Mouse (Mus musculus) ES-Bruce4 (cell line): ENCODE data around the gene Ak1. TPM values are rescaled to one million over a fixed set of nuclear protein-coding genes. Genes with fewer than 3 reads are reported as not detected.

ENCODE experiments used
- H3K27ac ChIP-seq: 2 replicates; pipeline ENCODE4 v1.5.1; 2012; ENCODE audit warnings: low read length, inconsistent platforms; ENCODE audit not compliant: insufficient read depth
- H3K27me3 ChIP-seq: 2 replicates; pipeline ENCODE4 v1.6.1; 2012; ENCODE audit warnings: mild to moderate bottlenecking, low read length, inconsistent platforms; ENCODE audit not compliant: control insufficient read depth, poor library complexity, insufficient read depth, severe bottlenecking
- H3K36me3 ChIP-seq: 2 replicates; pipeline ENCODE4 v1.6.1; 2012; ENCODE audit warnings: inconsistent platforms, mild to moderate bottlenecking, low read length, moderate library complexity; ENCODE audit not compliant: control insufficient read depth, poor library complexity, insufficient read depth, severe bottlenecking
- H3K4me1 ChIP-seq: one replicate; pipeline ENCODE4 v1.8.1; 2011; ENCODE audit warnings: low read length; ENCODE audit not compliant: control insufficient read depth, insufficient read depth
- H3K4me3 ChIP-seq: 2 replicates; pipeline ENCODE4 v1.5.1; 2011; ENCODE audit warnings: low read depth, mild to moderate bottlenecking, low read length
- H3K9ac ChIP-seq: 2 replicates; pipeline ENCODE4 v1.6.1; 2012; ENCODE audit warnings: low read depth, mild to moderate bottlenecking, inconsistent platforms; ENCODE audit not compliant: poor library complexity, severe bottlenecking
- H3K9me3 ChIP-seq: replicated peaks from 2 replicates; pipeline ENCODE4 v1.6.1; 2012; ENCODE audit warnings: mild to moderate bottlenecking, low read length, inconsistent platforms; ENCODE audit not compliant: control insufficient read depth, poor library complexity, insufficient read depth, severe bottlenecking
- CTCF ChIP-seq: IDR thresholded peaks from one replicate; pipeline ENCODE4 v1.8.1; 2011; ENCODE audit warnings: low read depth, low read length
- EP300 ChIP-seq: IDR thresholded peaks from 2 replicates; pipeline ENCODE4 v1.6.1; 2011; ENCODE audit warnings: low read depth, low read length; ENCODE audit not compliant: insufficient read depth
- POLR2A ChIP-seq: IDR thresholded peaks from one replicate; pipeline ENCODE4 v1.8.1; 2011; ENCODE audit warnings: low read length; ENCODE audit not compliant: insufficient read depth
- polyA plus RNA-seq: library from polyadenylated mRNA; stranded (reverse); fragments of >200 nt; gene quantifications from 2 replicates; pipeline ENCODE4 v1.2.4, GENCODE M21; 2011; ENCODE audit warnings: low read depth; ENCODE audit not compliant: missing spikeins, insufficient read depth, insufficient read length

Ak1 gene
- 71.8 and 74.7 TPM in 2 replicates for polyA plus RNA-seq

- 0 out of 2 replicates have a peak, but pooled peaks cover 2% of the 10 kb centered on the region for H3K36me3 ChIP-seq
- no peak for TF ChIP-seq POLR2A
- no peak for TF ChIP-seq EP300
- no peak for TF ChIP-seq CTCF
- peaks cover 9% of the 10 kb centered on the region for H3K4me1 ChIP-seq
- H3K27me3 ChIP-seq, result no peaks in the 10 kb centered on the region
- H3K4me3 ChIP-seq, result no peak within 1 kb of the TSS
- no peak within 1 kb of the TSS for H3K9ac ChIP-seq
- H3K27ac ChIP-seq, result no peak within 1 kb of the TSS
- no peaks in the 10 kb centered on the region for H3K9me3 ChIP-seq
Observed at GRCm38 (mm10) chr2:32621517-32621859, at the start of gene Ak1. Gene Ak1 (plus strand): TSS chr2:32621758.

- Histone ChIP-seq H3K27ac (no peak overlapping the region), H3K4me1 (no peaks in the 10 kb centered on the region), H3K9ac (no peak overlapping the region), H3K27me3 (no peaks in the 10 kb centered on the region), H3K9me3 (no peaks in the 10 kb centered on the region), H3K4me3 (no peak overlapping the region), H3K36me3 (no peaks in the 10 kb centered on the region)
- TF ChIP-seq CTCF (no peak), EP300 (no peak), POLR2A (no peak)
Observed at GRCm38 (mm10) chr2:32572196-32572595, 49.4 kb upstream of the Ak1 start.

DNA sequence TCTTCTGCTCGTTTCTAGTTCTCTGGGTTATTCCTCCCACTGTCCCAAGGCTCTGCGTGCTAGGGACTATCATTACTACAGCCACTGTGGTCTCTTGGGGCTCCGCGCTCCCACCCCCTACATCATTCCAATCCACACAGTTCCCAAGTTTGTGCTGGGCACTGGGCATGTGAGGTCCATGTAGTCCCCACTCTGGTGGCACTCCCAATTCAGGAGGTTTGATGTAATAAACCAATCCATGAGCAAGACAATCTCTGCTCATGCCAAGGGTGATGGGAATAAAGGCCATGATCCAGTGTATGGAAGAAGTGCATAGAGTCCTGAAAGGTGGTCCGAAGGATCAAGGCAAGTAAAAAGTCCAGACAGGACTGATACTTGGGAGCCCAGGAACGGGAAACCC is 47.1 kb upstream of the Ak1 start, which contains the start of gene Pip5kl1:
Gene Pip5kl1 (plus strand): TSS at position 301 of the 400 bp plus-strand sequence.
- peak within 1 kb of the TSS; percentile 50 for H3K9ac ChIP-seq
- peak within 1 kb of the TSS; percentile 85 for H3K4me3 ChIP-seq
- H3K36me3 ChIP-seq, result no peaks in the 10 kb centered on the region
- no peak within 1 kb of the TSS for H3K27ac ChIP-seq
- no peaks in the 10 kb centered on the region for H3K9me3 ChIP-seq
- no peak for TF ChIP-seq EP300
- TF ChIP-seq POLR2A, result no peak
- no peak for TF ChIP-seq CTCF
- no peaks in the 10 kb centered on the region for H3K4me1 ChIP-seq
- H3K27me3 ChIP-seq, result no peaks in the 10 kb centered on the region

- Histone ChIP-seq H3K36me3 (no peaks in the 10 kb centered on the region), H3K27ac (no peak overlapping the region)
Observed at GRCm38 (mm10) chr2:32574901-32575585, 46.5 kb upstream of the Ak1 start.

DNA sequence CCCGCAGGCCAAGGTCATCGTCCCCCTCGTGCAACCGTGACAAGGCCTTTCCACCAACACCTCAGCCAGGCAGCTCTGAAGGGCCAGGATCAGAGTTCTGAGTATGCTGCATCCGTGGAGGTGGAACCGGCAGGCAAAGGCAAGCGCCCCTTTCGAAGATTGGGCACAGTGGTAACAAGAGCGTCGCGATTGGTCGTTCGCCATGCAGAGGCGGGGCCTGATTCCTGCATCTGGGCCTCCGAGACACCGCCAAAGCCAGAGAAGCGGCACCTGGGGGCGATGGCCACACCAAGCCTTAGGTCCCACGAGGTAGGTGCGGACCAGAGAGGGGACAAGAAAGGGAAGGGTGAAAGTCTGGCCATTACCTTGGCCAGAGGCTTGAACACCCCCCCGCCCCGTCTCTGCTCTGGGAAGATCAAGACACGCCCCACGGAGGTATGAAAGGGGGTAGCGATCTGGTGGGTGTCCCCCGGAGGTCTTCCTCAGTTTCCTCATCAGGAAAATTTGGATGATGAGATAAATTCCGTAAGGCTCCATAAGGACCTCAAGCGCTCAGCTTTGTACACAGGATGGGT is 45.9 kb upstream of the Ak1 start, which contains the start of gene 9430097D07Rik:
Gene 9430097D07Rik (minus strand): TSS at position 99 of the 575 bp plus-strand sequence.
- no peaks in the 10 kb centered on the region for H3K9me3 ChIP-seq
- no peak within 1 kb of the TSS for H3K27ac ChIP-seq

More at GRCm38 (mm10) chr2:32574901-32575585, 46.5 kb upstream of the Ak1 start:
- Histone ChIP-seq H3K4me1 (no peaks in the 10 kb centered on the region), H3K27me3 (no peaks in the 10 kb centered on the region), H3K4me3 (peak overlapping the region; percentile 85), H3K9ac (peak overlapping the region; percentile 50), H3K9me3 (no peaks in the 10 kb centered on the region)
- TF ChIP-seq CTCF, result peak; percentile 80
- TF ChIP-seq EP300, result no peak
- no peak for TF ChIP-seq POLR2A

DNA sequence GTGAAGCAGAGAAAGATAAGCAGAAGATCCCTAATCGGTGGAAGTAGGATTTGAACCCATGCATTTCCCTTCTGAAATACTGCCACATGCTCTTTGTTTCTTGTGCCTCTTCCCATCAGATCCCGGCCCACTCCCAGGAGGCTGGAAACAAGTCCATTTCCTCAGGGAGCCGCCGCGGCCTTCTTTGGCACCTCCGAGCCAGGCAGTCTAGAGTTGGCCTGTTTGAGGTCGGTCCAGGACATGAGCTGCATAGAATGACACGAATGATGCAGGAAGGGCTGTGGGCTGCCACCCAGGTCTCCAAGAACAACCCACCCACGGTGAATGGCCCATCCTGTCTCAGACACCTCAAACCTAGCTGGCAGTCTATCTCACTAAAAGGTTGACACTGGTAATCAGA is 45.0 kb upstream of the Ak1 start:
- Histone ChIP-seq H3K27ac (no peak overlapping the region), H3K9ac (no peak overlapping the region), H3K4me1 (no peaks in the 10 kb centered on the region), H3K27me3 (no peaks in the 10 kb centered on the region), H3K36me3 (no peaks in the 10 kb centered on the region), H3K4me3 (no peak overlapping the region), H3K9me3 (no peaks in the 10 kb centered on the region)
- no peak for TF ChIP-seq EP300
- no peak for TF ChIP-seq CTCF
- no peak for TF ChIP-seq POLR2A

More for the DNA sequence above, 45.9 kb upstream of the Ak1 start, which contains the start of gene 9430097D07Rik:
- H3K27me3 ChIP-seq, result no peaks in the 10 kb centered on the region
- H3K9ac ChIP-seq, result peak within 1 kb of the TSS; percentile 50
- no peak for TF ChIP-seq POLR2A
- no peak for TF ChIP-seq EP300
- no peak for TF ChIP-seq CTCF
- no peaks in the 10 kb centered on the region for H3K4me1 ChIP-seq
- H3K36me3 ChIP-seq, result no peaks in the 10 kb centered on the region
- peak within 1 kb of the TSS; percentile 85 for H3K4me3 ChIP-seq
